In the genomic region with DNA sequence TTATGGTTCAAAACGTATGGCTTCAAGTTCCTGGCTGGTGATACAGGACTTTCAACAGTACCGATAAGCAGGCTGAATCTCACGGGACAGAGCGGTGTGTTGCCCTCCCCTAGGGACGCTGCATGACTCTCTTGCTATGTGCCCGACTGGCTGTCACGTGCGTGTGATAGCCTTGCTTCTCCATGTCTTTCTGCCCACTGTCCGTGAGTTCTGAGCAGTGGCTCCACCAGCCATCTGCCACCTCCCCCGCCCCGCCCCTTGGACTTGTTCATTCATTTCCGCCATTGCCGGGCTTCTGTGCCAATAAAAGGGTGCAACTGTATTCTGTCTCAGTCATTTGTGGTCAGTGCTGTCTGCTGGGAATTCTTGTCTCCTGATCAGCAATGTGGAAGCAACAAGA, we compare ENCODE assay signal across 11 mouse cellular contexts.
DNase-seq lines count a peak whose midpoint lies in the region; ATAC-seq and TF ChIP-seq lines count a peak whose summit lies in the region.
"Had no signal": no experiment of that assay in that cellular context is flagged by ENCODE, and none has a peak within 500 bp of the region (broad histone marks: within the 10 kb centered on the region; RNA-seq: fewer than 3 reads in every experiment).

No protein-coding gene starts in this region.

- TF ChIP-seq POLR2A in myocyte (IDR thresholded peaks at IDR 0.05; ENCODE audit: insufficient read length, low read depth) = no peak

- no peaks in the 10 kb centered on the region for H3K36me3 ChIP-seq in midbrain, embryonic 10.5 days
- no peaks in the 10 kb centered on the region for H3K36me3 ChIP-seq in midbrain, embryonic 15.5 days (replicated peaks)
- H3K36me3 ChIP-seq in myocyte (ENCODE audit: control insufficient read depth, insufficient read depth) = no peaks in the 10 kb centered on the region
- H3K36me3 ChIP-seq: limb, embryonic 15.5 days; neural tube, embryonic 12.5 days; stomach, embryonic 15.5 days had no signal

- 85% methylated on average over 13 of the region's 13 CpGs for WGBS in midbrain, embryonic 10.5 days
- WGBS in midbrain, embryonic 15.5 days = 76% methylated on average over 13 of the region's 13 CpGs

- H3K9ac ChIP-seq in midbrain, embryonic 15.5 days = no peak overlapping the region
- H3K9ac ChIP-seq: limb, embryonic 15.5 days; neural tube, embryonic 12.5 days; stomach, embryonic 15.5 days had no signal

- intact Hi-C loops in heart, postnatal 14 days (cut with DNase I) = no loop called here

- no peak overlapping the region for H3ac ChIP-seq in myocyte (ENCODE audit: control insufficient read depth, insufficient read length)

- H3K27ac ChIP-seq in midbrain, embryonic 10.5 days (replicated peaks) = 0 out of 2 replicates have a peak overlapping the region, but pooled peaks have one; percentile 33
- no peak overlapping the region for H3K27ac ChIP-seq in midbrain, embryonic 15.5 days
- H3K27ac ChIP-seq: limb, embryonic 15.5 days; neural tube, embryonic 12.5 days; stomach, embryonic 15.5 days had no signal

- H3K4me2 ChIP-seq in midbrain, embryonic 15.5 days = no peak overlapping the region
- H3K4me2 ChIP-seq in myocyte (ENCODE audit: low read depth) = peak overlapping the region; percentile 55
- H3K4me2 ChIP-seq: limb, embryonic 15.5 days; neural tube, embryonic 12.5 days; stomach, embryonic 15.5 days had no signal

- H3K9me3 ChIP-seq in midbrain, embryonic 10.5 days (replicated peaks) = no peaks in the 10 kb centered on the region
- H3K9me3 ChIP-seq in midbrain, embryonic 15.5 days = no peaks in the 10 kb centered on the region
- H3K9me3 ChIP-seq: limb, embryonic 15.5 days; neural tube, embryonic 12.5 days; stomach, embryonic 15.5 days had no signal

- H3K79me2 ChIP-seq in myocyte (ENCODE audit: control insufficient read depth, insufficient read depth) = no peaks in the 10 kb centered on the region

- peaks cover 11% of the 10 kb centered on the region for H3K27me3 ChIP-seq in midbrain, embryonic 10.5 days (ENCODE audit: low read depth, poor library complexity, severe bottlenecking)
- H3K27me3 ChIP-seq in midbrain, embryonic 15.5 days (replicated peaks) = no peaks in the 10 kb centered on the region
- H3K27me3 ChIP-seq in myocyte (ENCODE audit: control insufficient read depth, insufficient read depth, insufficient read length) = no peaks in the 10 kb centered on the region
- H3K27me3 ChIP-seq: limb, embryonic 15.5 days; neural tube, embryonic 12.5 days; stomach, embryonic 15.5 days had no signal

- H3K4me1 ChIP-seq in midbrain, embryonic 10.5 days = peaks cover 26% of the 10 kb centered on the region
- peaks cover 7% of the 10 kb centered on the region; the same call in 1 of the 2 replicates for H3K4me1 ChIP-seq in midbrain, embryonic 15.5 days
- H3K4me1 ChIP-seq: stomach, embryonic 15.5 days had no signal

- DNase-seq in heart, adult 11 months = peak; percentile 91
- no peak for DNase-seq in heart, postnatal 14 days
- no peak for DNase-seq in midbrain, embryonic 10.5 days (ENCODE audit: low spot score)
- DNase-seq in cerebellum, postnatal 10 days = peak; percentile 87 to 91
- DNase-seq in ovary, postnatal 14 days (ENCODE audit: low spot score) = no peak
- no peak for DNase-seq in layer of hippocampus, adult 11-12 months (ENCODE audit: low spot score)

- no peak for ATAC-seq in midbrain, embryonic 15.5 days (replicated peaks)

- H3K4me3 ChIP-seq in midbrain, embryonic 10.5 days = no peak overlapping the region
- no peak overlapping the region for H3K4me3 ChIP-seq in midbrain, embryonic 15.5 days
- no peak overlapping the region for H3K4me3 ChIP-seq in myocyte
- H3K4me3 ChIP-seq: limb, embryonic 15.5 days; neural tube, embryonic 12.5 days; stomach, embryonic 15.5 days had no signal

TF ChIP-seq in myocyte, 11 proteins besides CTCF, POLR2A, EP300 and RAD21:
- TF ChIP-seq USF1 (IDR thresholded peaks at IDR 0.05; ENCODE audit: low read depth) (no peak), MYOG (IDR thresholded peaks at IDR 0.05; ENCODE audit: control insufficient read depth in 1 of 3, insufficient read depth in 1 of 3, insufficient read length in 2 of 3, low read depth in 2 of 3) (peak in 1 of 3 experiments; percentile 11)

Comparison
In these comparisons a context has a peak if more than half of its experiments do, and no peak if none do; other contexts are left out.
1. DNase-seq: peak in heart, adult 11 months (single experiment) and cerebellum, postnatal 10 days (2 of 2); none in heart, postnatal 14 days (0 of 2), midbrain, embryonic 10.5 days (single experiment), ovary, postnatal 14 days (single experiment) and layer of hippocampus, adult 11-12 months (single experiment).